Mouse (Mus musculus) C2C12 (cell line): ENCODE measurements around the gene Gm2016.
"Not testable (repeated sequence)": the region's sequence is repeated elsewhere in the genome, so short reads cannot be mapped to it uniquely, and the experiment has no call there.

Source experiments
- CEBPB ChIP-seq: IDR thresholded peaks from one replicate; pipeline ENCODE4 v1.6.1; 2011; ENCODE audit warnings: low read depth, mild to moderate bottlenecking, control low read depth, moderate library complexity
- CTCF ChIP-seq: IDR thresholded peaks from one replicate; pipeline ENCODE4 v1.5.1; 2011; ENCODE audit not compliant: control insufficient read depth, insufficient read depth, insufficient read length
- FOSL1 ChIP-seq: IDR thresholded peaks from one replicate; pipeline ENCODE4 v1.8.0; 2011; ENCODE audit warnings: mild to moderate bottlenecking, low read length; ENCODE audit not compliant: poor library complexity, insufficient read depth, severe bottlenecking
- MAX ChIP-seq: IDR thresholded peaks from one replicate; pipeline ENCODE4 v1.6.1; 2011; ENCODE audit warnings: mild to moderate bottlenecking, control low read depth
- MYOD1 ChIP-seq: IDR thresholded peaks from one replicate; pipeline ENCODE4 v1.6.1; 2011; ENCODE audit warnings: low read depth; ENCODE audit not compliant: control insufficient read depth, insufficient read length
- MYOG ChIP-seq: IDR thresholded peaks from one replicate; pipeline ENCODE4 v1.6.1; 2011; ENCODE audit not compliant: control insufficient read depth, insufficient read length; ENCODE audit errors: extremely low read depth
- USF1 ChIP-seq: IDR thresholded peaks from one replicate; pipeline ENCODE4 v1.6.1; 2011; ENCODE audit warnings: low read depth, mild to moderate bottlenecking, control low read depth, moderate library complexity

GRCm38 (mm10) chr12:87863638-87864037 is 10.2 kb upstream of the Gm2016 start:
- not testable (repeated sequence) for TF ChIP-seq CTCF, MYOD1, MAX, CEBPB, MYOG, USF1, FOSL1
